Mouse (Mus musculus): Measurements from ENCODE around the gene Klk7. TPM values are rescaled to one million over a fixed set of nuclear protein-coding genes. Genes with fewer than 3 reads are reported as not detected.

Klk7 gene
- polyA plus RNA-seq, 1 experiment from 2014 or later, result not detected

DNA sequence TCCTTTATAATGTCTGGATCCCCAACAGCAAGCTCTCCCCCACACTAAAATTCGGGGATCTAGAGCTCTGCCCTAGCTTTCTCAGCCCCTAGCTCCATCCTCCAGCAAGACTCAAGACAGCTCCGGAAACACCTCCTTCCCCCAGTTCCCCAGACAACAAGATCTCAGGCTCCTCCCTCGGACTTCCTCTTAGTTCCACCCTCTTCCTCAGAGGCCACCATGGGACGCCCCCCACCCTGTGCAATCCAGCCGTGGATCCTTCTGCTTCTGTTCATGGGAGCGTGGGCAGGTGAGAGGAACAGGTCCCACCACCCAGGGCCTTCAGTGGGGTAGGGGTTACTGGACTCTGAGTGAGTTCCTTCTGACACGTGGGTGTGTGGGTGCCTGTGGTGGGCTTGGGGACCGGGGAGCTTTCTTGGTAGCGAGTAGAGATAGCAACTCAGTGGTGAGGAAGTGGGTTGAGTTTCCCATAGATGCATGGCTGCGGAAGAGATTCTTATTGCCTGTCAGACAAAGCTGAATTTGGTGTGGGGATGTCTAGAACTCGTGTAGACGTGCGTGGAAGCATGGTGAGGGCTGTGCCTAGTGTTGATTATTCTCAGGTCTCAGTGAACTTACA is 13.1 kb upstream of the Klk7 start:
- no peaks in the 10 kb centered on the region for H3K9me3 ChIP-seq (replicated peaks)
- peak; percentile 44; the same call in 1 of the 2 replicates for ATAC-seq
- no peak overlapping the region for H3K9ac ChIP-seq
- no peaks in the 10 kb centered on the region for H3K36me3 ChIP-seq
- H3K4me2 ChIP-seq, result peak overlapping the region; percentile 67
- peaks cover 7% of the 10 kb centered on the region; the same call in 1 of the 2 replicates for H3K4me1 ChIP-seq
- peak overlapping the region; percentile 50 for H3K4me3 ChIP-seq
- no peak overlapping the region for H3K27ac ChIP-seq
- WGBS (ENCODE audit: insufficient replicate concordance), result 9% methylated on average over 13 of the region's 13 CpGs
- H3K27me3 ChIP-seq (replicated peaks), result peaks cover 37% of the 10 kb centered on the region

DNA sequence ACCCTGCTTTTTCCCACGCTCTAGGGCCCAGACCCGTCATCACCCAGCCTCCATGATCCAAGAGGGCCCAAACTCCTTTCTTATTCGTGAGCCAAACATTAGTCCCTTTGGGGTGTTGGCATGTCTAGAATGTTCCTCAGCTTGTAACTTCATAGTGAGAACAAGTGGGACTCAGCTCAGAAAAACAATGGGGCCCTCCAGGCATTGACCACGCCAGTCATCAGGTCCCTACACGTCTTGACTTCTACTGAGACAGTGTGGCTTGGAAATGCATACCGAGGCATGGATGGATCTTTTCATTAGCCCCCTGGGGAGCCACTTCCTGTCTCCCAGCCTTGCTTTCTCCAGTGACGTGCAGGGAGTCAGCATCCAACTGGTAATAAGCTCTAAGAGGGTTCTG is 11.2 kb upstream of the Klk7 start:
- no peak for ATAC-seq
- Histone ChIP-seq H3K4me1 (peaks cover 7% of the 10 kb centered on the region; the same call in 1 of the 2 replicates), H3K27me3 (replicated peaks) (peaks cover 36% of the 10 kb centered on the region), H3K27ac (no peak overlapping the region), H3K9ac (no peak overlapping the region), H3K36me3 (0 out of 2 replicates have a peak, but pooled peaks cover 3% of the 10 kb centered on the region), H3K9me3 (replicated peaks) (no peaks in the 10 kb centered on the region), H3K4me2 (no peak overlapping the region), H3K4me3 (no peak overlapping the region)
- 62% methylated on average over 7 of the region's 7 CpGs for WGBS (ENCODE audit: insufficient replicate concordance)

DNA sequence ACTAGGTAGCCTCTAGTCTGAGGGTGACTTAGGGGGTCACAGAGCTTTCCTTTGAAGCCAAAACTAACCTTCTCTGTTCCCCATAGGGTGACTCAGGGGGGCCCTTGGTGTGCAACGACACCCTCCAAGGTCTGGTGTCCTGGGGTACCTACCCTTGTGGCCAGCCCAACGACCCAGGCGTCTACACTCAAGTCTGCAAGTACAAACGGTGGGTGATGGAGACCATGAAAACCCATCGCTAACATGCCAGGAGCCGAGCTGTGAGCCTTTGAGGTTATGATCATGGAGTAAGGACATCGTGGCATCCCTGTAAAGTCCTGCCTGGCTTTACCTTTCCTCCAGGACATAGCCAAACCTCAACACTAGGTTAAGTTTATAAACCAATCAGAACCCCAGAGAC is 4.1 kb downstream of the Klk7 start:
- no peak overlapping the region for H3K9ac ChIP-seq
- ATAC-seq, result no peak
- H3K27ac ChIP-seq, result no peak overlapping the region
- H3K4me1 ChIP-seq, result no peaks in the 10 kb centered on the region
- H3K4me3 ChIP-seq, result no peak overlapping the region
- H3K27me3 ChIP-seq (replicated peaks), result no peaks in the 10 kb centered on the region
- no peaks in the 10 kb centered on the region for H3K36me3 ChIP-seq
- WGBS (ENCODE audit: insufficient replicate concordance), result 71% methylated on average over 7 of the region's 7 CpGs
- H3K4me2 ChIP-seq, result no peak overlapping the region
- no peaks in the 10 kb centered on the region for H3K9me3 ChIP-seq (replicated peaks)

DNA sequence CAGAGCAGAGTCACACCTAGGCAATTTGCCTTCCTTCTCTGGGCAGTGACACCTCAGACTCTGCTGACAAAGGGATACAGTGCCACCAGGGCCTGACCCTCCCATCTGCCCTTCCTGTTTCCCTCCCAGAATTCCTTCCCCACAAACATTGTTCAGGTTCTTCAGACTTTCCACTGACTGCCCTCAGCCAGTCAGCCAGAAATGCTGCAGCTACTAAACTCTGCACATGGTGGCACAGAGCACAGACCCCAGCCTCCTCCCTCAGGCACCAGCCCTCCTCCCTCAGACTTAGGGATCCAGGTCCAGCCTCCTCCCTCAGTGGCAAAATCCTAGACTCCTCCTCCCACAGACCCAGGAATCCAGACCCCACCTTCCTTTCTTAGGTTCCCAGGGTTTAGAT is 5.7 kb downstream of the Klk7 start:
- no peak overlapping the region for H3K27ac ChIP-seq
- no peak overlapping the region for H3K4me2 ChIP-seq
- H3K9me3 ChIP-seq (replicated peaks), result no peaks in the 10 kb centered on the region
- H3K4me3 ChIP-seq, result no peak overlapping the region
- ATAC-seq, result no peak
- H3K27me3 ChIP-seq (replicated peaks), result no peaks in the 10 kb centered on the region
- no peak overlapping the region for H3K9ac ChIP-seq
- no peaks in the 10 kb centered on the region for H3K36me3 ChIP-seq
- no peaks in the 10 kb centered on the region for H3K4me1 ChIP-seq

DNA sequence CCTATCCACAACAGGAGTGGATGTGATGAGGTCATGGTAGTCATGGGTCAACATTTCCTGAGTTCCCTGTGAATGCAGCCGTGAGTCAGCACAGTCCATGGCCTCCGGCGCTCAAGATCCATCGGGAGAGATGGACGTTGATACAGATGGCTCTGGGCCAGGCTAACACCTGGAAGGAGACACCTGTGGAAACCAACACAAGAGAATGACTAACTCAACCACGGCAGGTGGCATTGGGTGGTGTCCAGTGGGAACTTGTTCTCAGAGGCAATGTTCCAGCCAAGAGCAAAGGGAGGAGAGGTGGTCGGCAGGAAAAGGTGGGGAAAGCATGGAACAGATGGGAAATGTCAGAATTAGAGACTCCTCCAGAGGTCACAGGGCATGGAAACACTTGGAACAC is 10.5 kb downstream of the Klk7 start:
- Histone ChIP-seq H3K27me3 (replicated peaks) (no peaks in the 10 kb centered on the region), H3K4me2 (no peak overlapping the region), H3K9me3 (replicated peaks) (no peaks in the 10 kb centered on the region), H3K36me3 (no peaks in the 10 kb centered on the region), H3K27ac (no peak overlapping the region), H3K4me3 (no peak overlapping the region), H3K4me1 (no peaks in the 10 kb centered on the region), H3K9ac (no peak overlapping the region)
- 77% methylated on average over 7 of the region's 7 CpGs for WGBS (ENCODE audit: insufficient replicate concordance)
- no peak for ATAC-seq

DNA sequence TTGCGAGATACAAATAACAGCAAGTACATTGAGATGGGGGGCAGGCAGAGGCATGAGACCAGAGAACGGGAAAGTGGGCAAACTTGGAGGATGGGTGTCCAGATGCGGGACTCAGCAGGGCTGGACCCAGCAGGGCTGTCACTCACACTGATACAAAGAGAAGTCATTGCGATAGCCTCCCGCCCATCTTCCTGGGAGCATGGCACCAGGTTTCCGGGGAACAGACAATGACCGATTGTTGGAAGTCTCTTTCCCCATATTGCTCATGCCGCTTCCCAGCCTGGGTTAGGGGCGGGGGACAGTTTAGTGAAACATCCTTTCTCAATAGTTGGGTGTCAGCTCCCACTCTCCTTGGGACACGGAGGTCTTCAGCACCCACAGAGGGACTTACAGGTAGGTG is 13.1 kb downstream of the Klk7 start, which contains the start of gene Klk6:
TSS of gene Klk6 (plus strand) at position 301 of the 400 bp plus-strand sequence.
- 73% methylated on average over 10 of the region's 10 CpGs for WGBS (ENCODE audit: insufficient replicate concordance)
- H3K9me3 ChIP-seq (replicated peaks), result no peaks in the 10 kb centered on the region

DNA sequence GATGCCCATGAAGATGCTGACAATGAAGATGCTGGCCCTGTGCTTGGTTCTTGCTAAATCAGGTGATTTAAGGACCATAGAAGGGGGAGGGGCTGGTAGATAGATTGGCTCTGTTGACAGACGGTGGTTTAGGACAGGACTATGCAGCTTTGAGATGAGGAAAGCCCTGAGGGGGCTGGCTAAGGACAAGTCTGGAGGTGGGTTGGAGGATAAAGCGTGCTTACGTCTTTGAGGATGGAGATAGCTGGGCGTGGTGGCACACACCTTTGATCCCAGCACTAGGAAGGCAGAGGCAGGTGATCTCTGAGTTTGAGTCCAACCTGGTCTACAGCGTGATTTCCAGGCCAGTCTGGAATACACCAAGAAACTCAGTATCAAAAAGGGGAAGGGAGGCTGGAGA is 15.0 kb downstream of the Klk7 start:
- Histone ChIP-seq H3K4me2 (no peak overlapping the region), H3K4me1 (no peaks in the 10 kb centered on the region), H3K27me3 (replicated peaks) (no peaks in the 10 kb centered on the region), H3K9ac (no peak overlapping the region), H3K4me3 (no peak overlapping the region), H3K27ac (no peak overlapping the region), H3K36me3 (no peaks in the 10 kb centered on the region), H3K9me3 (replicated peaks) (no peaks in the 10 kb centered on the region)
- 66% methylated on average over 5 of the region's 5 CpGs for WGBS (ENCODE audit: insufficient replicate concordance)
- ATAC-seq, result no peak

More for the DNA sequence above, 13.1 kb downstream of the Klk7 start, which contains the start of gene Klk6:
- no peaks in the 10 kb centered on the region for H3K36me3 ChIP-seq
- H3K27me3 ChIP-seq (replicated peaks), result no peaks in the 10 kb centered on the region
- H3K9ac ChIP-seq, result no peak within 1 kb of the TSS
- H3K4me2 ChIP-seq, result no peak within 1 kb of the TSS
- no peak within 1 kb of the TSS for H3K4me3 ChIP-seq
- H3K4me1 ChIP-seq, result no peaks in the 10 kb centered on the region
- ATAC-seq, result no peak
- no peak within 1 kb of the TSS for H3K27ac ChIP-seq

DNA sequence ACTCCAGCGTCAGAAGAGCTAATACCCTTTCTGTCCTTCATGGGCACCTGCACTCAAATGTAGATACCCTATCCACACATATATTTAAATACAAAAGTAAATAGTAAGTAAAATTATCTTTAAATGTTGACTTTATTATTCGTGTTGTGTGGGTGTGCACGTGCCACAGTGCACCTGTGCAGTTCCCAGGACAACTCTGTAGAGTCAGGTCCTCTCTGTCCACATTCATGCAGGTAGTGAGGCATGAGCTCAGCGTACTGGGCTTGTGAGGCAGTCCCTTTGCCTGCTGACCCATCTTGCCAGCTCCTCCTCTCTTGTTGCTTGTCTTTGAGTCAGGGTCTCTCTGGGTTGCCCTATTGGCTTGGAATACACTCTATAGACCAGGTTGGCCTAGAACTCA is 16.6 kb downstream of the Klk7 start:
- H3K4me3 ChIP-seq, result no peak overlapping the region
- WGBS (ENCODE audit: insufficient replicate concordance), result 55% methylated on average over 4 of the region's 4 CpGs
- ATAC-seq, result no peak
- no peaks in the 10 kb centered on the region for H3K27me3 ChIP-seq (replicated peaks)
- H3K27ac ChIP-seq, result no peak overlapping the region
- no peak overlapping the region for H3K4me2 ChIP-seq
- H3K36me3 ChIP-seq, result no peaks in the 10 kb centered on the region
- H3K9me3 ChIP-seq (replicated peaks), result no peaks in the 10 kb centered on the region
- no peak overlapping the region for H3K9ac ChIP-seq
- no peaks in the 10 kb centered on the region for H3K4me1 ChIP-seq

DNA sequence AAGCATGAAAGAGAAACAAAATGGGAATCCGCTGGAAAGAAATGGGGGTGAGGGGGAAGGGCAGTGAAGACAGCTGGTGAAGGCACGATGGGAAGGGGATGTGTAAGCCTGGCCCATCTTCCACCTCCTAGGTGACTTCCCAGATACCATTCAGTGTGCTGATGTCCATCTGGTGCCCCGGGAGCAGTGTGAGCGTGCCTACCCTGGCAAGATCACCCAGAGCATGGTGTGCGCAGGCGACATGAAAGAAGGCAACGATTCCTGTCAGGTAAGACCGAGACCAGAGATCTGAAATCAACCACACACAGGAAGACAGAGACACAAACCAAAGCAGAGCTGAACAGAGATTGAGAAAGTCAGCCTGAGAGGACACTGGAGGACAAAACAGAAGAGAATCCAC is 17.9 kb downstream of the Klk7 start:
- no peak overlapping the region for H3K9ac ChIP-seq
- no peak for ATAC-seq
- no peaks in the 10 kb centered on the region for H3K27me3 ChIP-seq (replicated peaks)
- no peaks in the 10 kb centered on the region for H3K9me3 ChIP-seq (replicated peaks)
- no peaks in the 10 kb centered on the region for H3K36me3 ChIP-seq
- no peak overlapping the region for H3K4me3 ChIP-seq
- 73% methylated on average over 8 of the region's 8 CpGs for WGBS (ENCODE audit: insufficient replicate concordance)
- no peaks in the 10 kb centered on the region for H3K4me1 ChIP-seq
- H3K4me2 ChIP-seq, result no peak overlapping the region
- no peak overlapping the region for H3K27ac ChIP-seq

DNA sequence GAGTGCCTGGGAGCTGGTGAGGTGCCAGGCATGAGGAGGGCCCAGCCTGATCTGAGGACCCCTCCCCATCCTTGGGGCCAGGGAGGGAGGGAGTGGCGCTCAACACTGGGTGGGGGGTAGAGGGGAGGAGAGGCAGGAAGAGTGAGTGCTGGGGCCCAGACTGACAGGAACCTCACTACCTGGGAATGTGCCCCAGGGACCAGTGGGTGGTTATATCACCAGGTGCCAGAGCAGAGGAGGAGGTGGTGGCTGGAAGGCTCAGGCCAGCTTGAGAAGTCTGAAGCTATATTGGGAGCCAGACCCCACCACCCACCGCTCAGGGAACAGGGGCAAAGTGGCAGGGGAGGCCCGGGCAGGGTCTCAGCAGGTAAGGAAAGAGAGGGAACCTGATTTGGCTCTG is 30.6 kb downstream of the Klk7 start, which contains the start of gene Klk5:
TSS of gene Klk5 (plus strand) at position 271 of the 400 bp plus-strand sequence.
- H3K9ac ChIP-seq, result no peak within 1 kb of the TSS
- no peaks in the 10 kb centered on the region for H3K9me3 ChIP-seq (replicated peaks)
- H3K4me3 ChIP-seq, result no peak within 1 kb of the TSS
- ATAC-seq, result no peak
- WGBS (ENCODE audit: insufficient replicate concordance), result 45% methylated on average over 3 of the region's 3 CpGs
- H3K27me3 ChIP-seq (replicated peaks), result no peaks in the 10 kb centered on the region
- H3K27ac ChIP-seq, result no peak within 1 kb of the TSS
- H3K4me2 ChIP-seq, result no peak within 1 kb of the TSS
- no peaks in the 10 kb centered on the region for H3K36me3 ChIP-seq
- H3K4me1 ChIP-seq, result no peaks in the 10 kb centered on the region

DNA sequence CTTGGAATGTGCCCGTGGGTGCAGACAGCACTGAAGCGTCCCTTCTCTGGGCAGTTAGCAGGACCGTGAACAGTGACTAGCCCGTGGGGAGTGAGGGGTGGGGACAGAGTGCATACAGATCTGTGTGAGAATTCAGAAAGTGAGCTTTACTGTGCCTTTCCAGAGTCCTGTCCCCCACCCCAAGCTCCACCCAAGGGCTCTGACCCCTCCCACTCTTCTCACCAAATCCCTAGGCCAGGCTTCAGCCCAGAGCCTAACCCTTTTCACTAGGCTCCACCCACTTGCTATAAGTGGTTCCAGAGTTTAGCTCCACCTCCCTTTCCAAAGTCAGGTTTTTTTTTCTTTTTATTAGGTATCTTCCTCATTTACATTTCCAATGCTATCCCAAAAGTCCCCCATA is 32.7 kb downstream of the Klk7 start:
- 70% methylated on average over 4 of the region's 4 CpGs for WGBS (ENCODE audit: insufficient replicate concordance)
- ATAC-seq, result no peak
- no peak overlapping the region for H3K4me2 ChIP-seq
- no peaks in the 10 kb centered on the region for H3K36me3 ChIP-seq
- H3K27me3 ChIP-seq (replicated peaks), result no peaks in the 10 kb centered on the region
- H3K27ac ChIP-seq, result no peak overlapping the region
- no peak overlapping the region for H3K9ac ChIP-seq
- H3K4me3 ChIP-seq, result no peak overlapping the region
- H3K4me1 ChIP-seq, result no peaks in the 10 kb centered on the region
- H3K9me3 ChIP-seq (replicated peaks), result no peaks in the 10 kb centered on the region

DNA sequence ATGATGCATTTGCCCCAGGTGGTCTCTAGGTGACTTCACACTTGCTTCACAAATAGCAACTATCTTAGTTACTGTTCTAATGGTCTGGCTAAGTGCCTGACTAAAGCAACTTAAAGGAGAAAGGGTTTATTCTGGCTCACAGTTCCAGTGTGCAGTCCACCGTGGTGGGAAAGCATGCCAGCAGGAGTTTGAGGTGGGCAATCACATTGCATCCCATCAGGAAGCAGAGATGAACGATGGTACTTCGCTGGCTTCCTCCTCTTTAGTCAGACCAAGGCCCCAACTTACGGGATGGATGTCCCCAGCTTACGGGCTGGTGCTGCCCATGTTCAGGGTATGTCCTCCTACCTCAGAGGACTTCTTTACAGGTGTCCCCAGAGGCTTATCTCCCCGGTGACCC is 40.5 kb downstream of the Klk7 start:
- WGBS (ENCODE audit: insufficient replicate concordance), result 65% methylated on average over 6 of the region's 6 CpGs
- no peak overlapping the region for H3K27ac ChIP-seq
- no peaks in the 10 kb centered on the region for H3K36me3 ChIP-seq
- H3K4me3 ChIP-seq, result no peak overlapping the region
- ATAC-seq, result no peak
- no peaks in the 10 kb centered on the region for H3K4me1 ChIP-seq
- H3K9me3 ChIP-seq (replicated peaks), result no peaks in the 10 kb centered on the region
- no peak overlapping the region for H3K9ac ChIP-seq
- H3K4me2 ChIP-seq, result no peak overlapping the region
- H3K27me3 ChIP-seq (replicated peaks), result no peaks in the 10 kb centered on the region
